Mouse (Mus musculus): ENCODE data around the gene Gas6. TPM values are rescaled to one million over a fixed set of nuclear protein-coding genes. Genes with fewer than 3 reads are reported as not detected.

Gas6 gene
- total RNA-seq, 1 experiment, result 28.8 TPM

- Histone ChIP-seq H3K27ac (ENCODE audit: insufficient read depth, low read depth, low read length, poor library complexity, severe bottlenecking) (no peak overlapping the region), H3K9ac (ENCODE audit: insufficient read depth, low read depth, low read length, poor library complexity, severe bottlenecking) (no peak overlapping the region), H3K4me3 (ENCODE audit: insufficient read depth in 1 of 2, low read depth in 1 of 2, low read length in 2 of 2, poor library complexity in 1 of 2, severe bottlenecking in 1 of 2) (no peak overlapping the region), H3K4me1 (ENCODE audit: control insufficient read depth in 2 of 2, insufficient read depth in 2 of 2, low read length in 2 of 2, poor library complexity in 1 of 2) (peaks cover 0 to 2% of the 10 kb centered on the region in 2 experiments; a peak in 1 of 4 replicates), H3K36me3 (ENCODE audit: control insufficient read depth, insufficient read depth, low read length, poor library complexity, severe bottlenecking) (no peaks in the 10 kb centered on the region), H3K9me3 (ENCODE audit: control insufficient read depth, insufficient read depth, low read depth, low read length) (no peaks in the 10 kb centered on the region)
- in situ Hi-C loops (cut with MboI; ENCODE audit: low sequenced_read_pairs in 2 of 2, unreplicated experiment in 2 of 2), result no loop called here
- DNase-seq (ENCODE audit: low read depth, low spot score), result no peak
- TF ChIP-seq MAFK (IDR thresholded peaks at IDR 0.05; ENCODE audit: insufficient read depth, low read depth, low read length) (no peak), CHD2 (IDR thresholded peaks at IDR 0.05; ENCODE audit: low read depth, low read length) (no peak), HCFC1 (IDR thresholded peaks at IDR 0.05; ENCODE audit: borderline replicate concordance, insufficient read depth, low read length) (no peak), ZNF384 (IDR thresholded peaks at IDR 0.05; ENCODE audit: low read depth, low read length) (no peak), ZC3H11A (IDR thresholded peaks at IDR 0.05; ENCODE audit: borderline replicate concordance, low read depth, low read length) (no peak)
Measured at GRCm38 (mm10) chr8:13506849-13507248, 12.6 kb upstream of the Gas6 start.

- Histone ChIP-seq H3K4me1 (ENCODE audit: control insufficient read depth in 2 of 2, insufficient read depth in 2 of 2, low read length in 2 of 2, poor library complexity in 1 of 2) (peaks cover 0 to 2% of the 10 kb centered on the region in 2 experiments; a peak in 1 of 4 replicates), H3K9me3 (ENCODE audit: control insufficient read depth, insufficient read depth, low read depth, low read length) (no peaks in the 10 kb centered on the region), H3K27ac (ENCODE audit: insufficient read depth, low read depth, low read length, poor library complexity, severe bottlenecking) (no peak overlapping the region), H3K36me3 (ENCODE audit: control insufficient read depth, insufficient read depth, low read length, poor library complexity, severe bottlenecking) (no peaks in the 10 kb centered on the region), H3K9ac (ENCODE audit: insufficient read depth, low read depth, low read length, poor library complexity, severe bottlenecking) (no peak overlapping the region), H3K4me3 (ENCODE audit: insufficient read depth in 1 of 2, low read depth in 1 of 2, low read length in 2 of 2, poor library complexity in 1 of 2, severe bottlenecking in 1 of 2) (no peak overlapping the region)
- DNase-seq (ENCODE audit: low read depth, low spot score), result no peak
- no peak for TF ChIP-seq MAFK (IDR thresholded peaks at IDR 0.05; ENCODE audit: insufficient read depth, low read depth, low read length)
- TF ChIP-seq CHD2 (IDR thresholded peaks at IDR 0.05; ENCODE audit: low read depth, low read length), result no peak
- no peak for TF ChIP-seq ZNF384 (IDR thresholded peaks at IDR 0.05; ENCODE audit: low read depth, low read length)
- no peak for TF ChIP-seq HCFC1 (IDR thresholded peaks at IDR 0.05; ENCODE audit: borderline replicate concordance, insufficient read depth, low read length)
- no peak for TF ChIP-seq ZC3H11A (IDR thresholded peaks at IDR 0.05; ENCODE audit: borderline replicate concordance, low read depth, low read length)
- in situ Hi-C loops (cut with MboI; ENCODE audit: low sequenced_read_pairs in 2 of 2, unreplicated experiment in 2 of 2), result no loop called here
Measured at GRCm38 (mm10) chr8:13504894-13505674, 10.8 kb upstream of the Gas6 start.

GRCm38 (mm10) chr8:13503936-13504606 lies 9.8 kb upstream of the Gas6 start:
- Histone ChIP-seq H3K27ac (ENCODE audit: insufficient read depth, low read depth, low read length, poor library complexity, severe bottlenecking) (no peak overlapping the region), H3K36me3 (ENCODE audit: control insufficient read depth, insufficient read depth, low read length, poor library complexity, severe bottlenecking) (no peaks in the 10 kb centered on the region), H3K9ac (ENCODE audit: insufficient read depth, low read depth, low read length, poor library complexity, severe bottlenecking) (no peak overlapping the region), H3K9me3 (ENCODE audit: control insufficient read depth, insufficient read depth, low read depth, low read length) (no peaks in the 10 kb centered on the region), H3K4me1 (ENCODE audit: control insufficient read depth in 2 of 2, insufficient read depth in 2 of 2, low read length in 2 of 2, poor library complexity in 1 of 2) (peaks cover 0 to 2% of the 10 kb centered on the region in 2 experiments; a peak in 1 of 4 replicates), H3K4me3 (ENCODE audit: insufficient read depth in 1 of 2, low read depth in 1 of 2, low read length in 2 of 2, poor library complexity in 1 of 2, severe bottlenecking in 1 of 2) (no peak overlapping the region)
- no peak for DNase-seq (ENCODE audit: low read depth, low spot score)
- TF ChIP-seq MAFK (IDR thresholded peaks at IDR 0.05; ENCODE audit: insufficient read depth, low read depth, low read length), result no peak
- TF ChIP-seq CHD2 (IDR thresholded peaks at IDR 0.05; ENCODE audit: low read depth, low read length), result no peak
- no peak for TF ChIP-seq ZNF384 (IDR thresholded peaks at IDR 0.05; ENCODE audit: low read depth, low read length)
- TF ChIP-seq HCFC1 (IDR thresholded peaks at IDR 0.05; ENCODE audit: borderline replicate concordance, insufficient read depth, low read length), result no peak
- TF ChIP-seq ZC3H11A (IDR thresholded peaks at IDR 0.05; ENCODE audit: borderline replicate concordance, low read depth, low read length), result no peak
- in situ Hi-C loops (cut with MboI; ENCODE audit: low sequenced_read_pairs in 2 of 2, unreplicated experiment in 2 of 2), result no loop called here

DNA sequence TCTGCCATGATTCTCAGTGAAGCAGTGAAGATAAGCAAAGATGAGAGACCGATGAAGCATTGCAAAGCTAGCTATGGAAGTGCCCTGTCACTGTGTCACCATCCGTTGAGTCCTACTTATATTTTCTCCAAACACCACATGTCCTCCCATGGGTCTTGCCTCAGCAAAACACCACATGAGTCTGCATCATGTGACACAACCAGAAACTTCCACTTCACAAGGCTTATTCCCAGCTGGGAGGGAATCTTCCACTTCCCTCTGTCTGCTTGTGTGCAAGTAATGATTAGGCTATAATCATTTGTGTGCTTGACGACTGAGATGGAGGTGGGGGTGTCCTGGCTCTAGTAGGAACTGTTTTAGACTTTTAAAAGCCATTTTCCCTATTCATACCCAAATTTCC lies 6.9 kb upstream of the Gas6 start:
- TF ChIP-seq ZNF384 (IDR thresholded peaks at IDR 0.05; ENCODE audit: low read depth, low read length) (no peak), MAFK (IDR thresholded peaks at IDR 0.05; ENCODE audit: insufficient read depth, low read depth, low read length) (no peak), HCFC1 (IDR thresholded peaks at IDR 0.05; ENCODE audit: borderline replicate concordance, insufficient read depth, low read length) (no peak), ZC3H11A (IDR thresholded peaks at IDR 0.05; ENCODE audit: borderline replicate concordance, low read depth, low read length) (no peak), CHD2 (IDR thresholded peaks at IDR 0.05; ENCODE audit: low read depth, low read length) (no peak)
- Histone ChIP-seq H3K4me3 (ENCODE audit: insufficient read depth in 1 of 2, low read depth in 1 of 2, low read length in 2 of 2, poor library complexity in 1 of 2, severe bottlenecking in 1 of 2) (no peak overlapping the region), H3K27ac (ENCODE audit: insufficient read depth, low read depth, low read length, poor library complexity, severe bottlenecking) (no peak overlapping the region), H3K9ac (ENCODE audit: insufficient read depth, low read depth, low read length, poor library complexity, severe bottlenecking) (no peak overlapping the region), H3K9me3 (ENCODE audit: control insufficient read depth, insufficient read depth, low read depth, low read length) (no peaks in the 10 kb centered on the region), H3K4me1 (ENCODE audit: control insufficient read depth in 2 of 2, insufficient read depth in 2 of 2, low read length in 2 of 2, poor library complexity in 1 of 2) (no peaks in the 10 kb centered on the region), H3K36me3 (ENCODE audit: control insufficient read depth, insufficient read depth, low read length, poor library complexity, severe bottlenecking) (no peaks in the 10 kb centered on the region)
- DNase-seq (ENCODE audit: low read depth, low spot score), result no peak
- in situ Hi-C loops (cut with MboI; ENCODE audit: low sequenced_read_pairs in 2 of 2, unreplicated experiment in 2 of 2), result no loop called here

All from ES-E14 (cell line).